Mouse (Mus musculus) forebrain, embryonic 10.5 days (tissue): ENCODE measurements at regions not wholly inside any gene's neighbourhood (a gene's known extent, or its start where the extent isn't known, plus 50 kb on each side); places are given as distances from the start of the nearest gene placed in this dataset.

Source experiments
- DNase-seq: peaks from one replicate; pipeline ENCODE4 v3.0.0-alpha.2; 2017; ENCODE audit warnings: low spot score; ENCODE audit errors: extremely low spot score
- H3K27ac ChIP-seq: fragments of 300-500 bp; sonication (generic); 2 replicates; pipeline ENCODE4 v1.5.1; 2016; ENCODE audit warnings: mild to moderate bottlenecking
- H3K27me3 ChIP-seq: fragments of 300-500 bp; sonication (generic); 2 replicates; pipeline ENCODE4 v1.6.1; 2016; ENCODE audit warnings: mild to moderate bottlenecking; ENCODE audit not compliant: poor library complexity, severe bottlenecking
- H3K36me3 ChIP-seq: fragments of 300-500 bp; sonication (generic); replicated peaks from 2 replicates; pipeline ENCODE4 v1.6.1; 2016; ENCODE audit warnings: mild to moderate bottlenecking, moderate library complexity
- H3K4me1 ChIP-seq: fragments of 300-500 bp; sonication (generic); 2 replicates; pipeline ENCODE4 v1.6.1; 2016
- H3K4me3 ChIP-seq: fragments of 300-500 bp; sonication (generic); 2 replicates; pipeline ENCODE4 v1.5.1; 2016; ENCODE audit warnings: mild to moderate bottlenecking, moderate library complexity
- H3K9me3 ChIP-seq: fragments of 300-500 bp; sonication (generic); 2 replicates; pipeline ENCODE4 v1.6.1; 2016; ENCODE audit warnings: mild to moderate bottlenecking, moderate library complexity
- WGBS: fragments of 180-500 bp; shearing (Covaris S2); methylation state at CpG from one replicate; pipeline ENCODE4 v1.1.7; 2016; 5-methylcytosine and 5-hydroxymethylcytosine counted together

DNA sequence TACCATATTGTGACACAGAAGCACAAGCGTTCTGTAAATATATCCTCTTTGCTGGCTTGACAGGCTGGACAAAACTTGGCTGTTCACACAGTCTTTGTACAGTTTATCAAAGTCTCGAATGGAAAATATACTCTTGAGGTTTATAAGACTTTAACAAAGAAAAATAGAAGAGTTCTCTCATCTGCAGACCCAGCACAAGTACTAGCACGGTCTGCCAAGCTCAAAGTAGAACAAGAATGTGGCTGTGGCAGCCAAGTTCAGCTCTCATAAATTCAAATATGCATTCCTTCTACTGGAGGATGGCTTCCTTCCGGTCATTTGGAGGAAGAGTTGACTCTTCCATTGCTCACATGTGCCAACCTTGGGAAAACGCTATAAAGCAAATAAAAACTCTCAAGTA lies 151.2 kb upstream of the Pik3r1 start:
- no peak overlapping the region for H3K27ac ChIP-seq
- H3K9me3 ChIP-seq, result no peaks in the 10 kb centered on the region
- no peaks in the 10 kb centered on the region for H3K27me3 ChIP-seq
- peaks cover 5% of the 10 kb centered on the region for H3K4me1 ChIP-seq
- H3K36me3 ChIP-seq, result no peaks in the 10 kb centered on the region
- WGBS, result 91% methylated on average over 5 of the region's 5 CpGs
- H3K4me3 ChIP-seq, result no peak overlapping the region
- DNase-seq, result no peak

DNA sequence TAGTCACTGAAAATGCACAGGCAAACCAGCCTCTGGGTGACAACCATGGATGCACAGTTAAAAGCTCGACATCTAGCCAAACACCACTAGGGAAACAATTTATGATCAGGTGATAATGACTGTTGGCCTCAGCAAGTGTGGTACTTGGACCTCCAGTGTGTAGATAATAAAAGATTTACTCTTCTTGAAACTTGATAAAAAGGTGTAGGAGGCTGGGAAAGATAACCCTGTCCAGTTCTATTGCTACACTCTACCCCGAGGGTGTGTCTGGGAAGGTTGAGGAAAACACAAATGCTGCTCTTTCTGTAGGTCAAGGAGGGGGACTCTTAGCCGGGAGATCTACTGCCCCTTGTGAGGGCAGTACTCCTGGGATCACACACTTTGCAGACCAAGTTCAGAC lies 152.4 kb upstream of the Pik3r1 start:
- no peak for DNase-seq
- no peaks in the 10 kb centered on the region for H3K27me3 ChIP-seq
- no peak overlapping the region for H3K27ac ChIP-seq
- no peaks in the 10 kb centered on the region for H3K9me3 ChIP-seq
- H3K4me3 ChIP-seq, result no peak overlapping the region
- H3K4me1 ChIP-seq, result peaks cover 5% of the 10 kb centered on the region
- WGBS, result 84% methylated on average over 3 of the region's 3 CpGs
- H3K36me3 ChIP-seq, result no peaks in the 10 kb centered on the region

- H3K4me3 ChIP-seq, result no peak overlapping the region
- 93% methylated on average over 2 of the region's 2 CpGs for WGBS
- no peaks in the 10 kb centered on the region for H3K36me3 ChIP-seq
- no peak for DNase-seq
- no peaks in the 10 kb centered on the region for H3K9me3 ChIP-seq
- no peaks in the 10 kb centered on the region for H3K27me3 ChIP-seq
- H3K4me1 ChIP-seq, result no peaks in the 10 kb centered on the region
- no peak overlapping the region for H3K27ac ChIP-seq
Measured at GRCm38 (mm10) chr13:101924637-101925036, 156.6 kb upstream of the Pik3r1 start.

GRCm38 (mm10) chr13:101931264-101931663 lies 163.2 kb upstream of the Pik3r1 start:
- 91% methylated on average over 4 of the region's 4 CpGs for WGBS

GRCm38 (mm10) chr13:101931882-101932281 lies 163.9 kb upstream of the Pik3r1 start:
- 66% methylated on average over 1 of the region's 1 CpGs for WGBS
- no peak overlapping the region for H3K27ac ChIP-seq
- H3K4me3 ChIP-seq, result no peak overlapping the region
- H3K36me3 ChIP-seq, result no peaks in the 10 kb centered on the region
- 0 out of 2 replicates have a peak, but pooled peaks cover 3% of the 10 kb centered on the region for H3K4me1 ChIP-seq
- DNase-seq, result no peak
- H3K9me3 ChIP-seq, result no peaks in the 10 kb centered on the region
- H3K27me3 ChIP-seq, result no peaks in the 10 kb centered on the region

More at GRCm38 (mm10) chr13:101931264-101931663, 163.2 kb upstream of the Pik3r1 start:
- no peak for DNase-seq
- no peaks in the 10 kb centered on the region for H3K27me3 ChIP-seq
- H3K36me3 ChIP-seq, result no peaks in the 10 kb centered on the region
- 0 out of 2 replicates have a peak, but pooled peaks cover 3% of the 10 kb centered on the region for H3K4me1 ChIP-seq
- no peaks in the 10 kb centered on the region for H3K9me3 ChIP-seq
- H3K4me3 ChIP-seq, result no peak overlapping the region
- no peak overlapping the region for H3K27ac ChIP-seq

GRCm38 (mm10) chr13:101935843-101936242 lies 167.8 kb upstream of the Pik3r1 start:
- Histone ChIP-seq H3K9me3 (peaks cover 3% of the 10 kb centered on the region; the same call in 1 of the 2 replicates), H3K27me3 (no peaks in the 10 kb centered on the region), H3K4me1 (0 out of 2 replicates have a peak, but pooled peaks cover 3% of the 10 kb centered on the region), H3K4me3 (no peak overlapping the region), H3K36me3 (no peaks in the 10 kb centered on the region), H3K27ac (no peak overlapping the region)
- no peak for DNase-seq
- WGBS, result 54% methylated on average over 4 of the region's 4 CpGs

DNA sequence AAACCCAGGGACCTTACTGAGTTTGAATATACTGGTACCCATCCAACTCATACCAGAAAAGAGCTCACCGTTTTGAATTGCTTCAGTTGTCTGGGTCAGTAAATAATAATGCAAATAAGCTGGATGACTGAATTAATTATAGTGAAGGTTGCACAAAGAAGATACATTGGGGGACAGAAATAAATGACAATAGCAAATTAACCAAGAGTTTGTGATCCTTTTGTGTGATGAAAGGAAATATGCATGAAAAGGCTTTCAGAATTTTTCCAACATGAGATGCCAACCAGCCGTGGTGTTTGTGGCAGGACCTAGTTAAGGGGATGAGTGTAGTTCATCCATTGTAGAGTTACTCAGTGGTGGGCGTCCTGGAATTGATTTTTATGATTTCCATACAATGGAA lies 186.5 kb upstream of the Pik3r1 start:
- H3K27ac ChIP-seq, result no peak overlapping the region
- H3K36me3 ChIP-seq, result no peaks in the 10 kb centered on the region
- H3K27me3 ChIP-seq, result no peaks in the 10 kb centered on the region
- H3K4me1 ChIP-seq, result no peaks in the 10 kb centered on the region
- no peaks in the 10 kb centered on the region for H3K9me3 ChIP-seq
- no peak overlapping the region for H3K4me3 ChIP-seq
- 81% methylated on average over 3 of the region's 3 CpGs for WGBS
- no peak for DNase-seq

DNA sequence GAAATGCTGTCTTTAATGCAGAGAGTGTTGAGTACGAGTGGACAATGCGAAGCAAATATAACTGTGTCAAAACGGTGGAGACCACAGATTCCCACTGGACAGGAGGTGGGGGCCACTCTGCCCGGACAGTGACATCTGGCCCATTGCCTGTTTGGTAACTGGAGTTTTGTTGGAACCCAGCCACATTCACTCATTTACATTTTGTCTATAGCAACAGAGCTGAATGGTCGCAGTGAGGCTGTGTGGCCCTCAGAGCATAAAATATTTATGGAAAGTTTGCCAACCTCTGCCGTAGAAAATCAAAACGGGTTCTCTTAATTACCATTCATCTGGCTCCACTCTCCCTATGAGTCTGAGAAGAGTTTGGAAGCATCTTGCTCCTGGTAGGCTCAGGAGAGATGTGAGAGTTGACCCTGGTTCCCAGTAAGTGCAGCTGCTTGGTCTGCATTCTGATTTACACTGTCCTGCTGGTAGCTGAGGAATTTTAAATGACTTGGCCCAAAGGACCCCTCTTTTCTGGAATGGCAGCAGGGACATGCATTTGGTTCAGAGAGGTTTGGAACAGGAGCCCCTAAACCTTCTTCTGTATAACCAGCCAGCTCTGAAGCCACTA lies 187.9 kb upstream of the Pik3r1 start:
- Histone ChIP-seq H3K9me3 (no peaks in the 10 kb centered on the region), H3K27ac (no peak overlapping the region), H3K27me3 (no peaks in the 10 kb centered on the region), H3K4me1 (no peaks in the 10 kb centered on the region), H3K36me3 (no peaks in the 10 kb centered on the region), H3K4me3 (no peak overlapping the region)
- no peak for DNase-seq
- WGBS, result 91% methylated on average over 7 of the region's 7 CpGs

DNA sequence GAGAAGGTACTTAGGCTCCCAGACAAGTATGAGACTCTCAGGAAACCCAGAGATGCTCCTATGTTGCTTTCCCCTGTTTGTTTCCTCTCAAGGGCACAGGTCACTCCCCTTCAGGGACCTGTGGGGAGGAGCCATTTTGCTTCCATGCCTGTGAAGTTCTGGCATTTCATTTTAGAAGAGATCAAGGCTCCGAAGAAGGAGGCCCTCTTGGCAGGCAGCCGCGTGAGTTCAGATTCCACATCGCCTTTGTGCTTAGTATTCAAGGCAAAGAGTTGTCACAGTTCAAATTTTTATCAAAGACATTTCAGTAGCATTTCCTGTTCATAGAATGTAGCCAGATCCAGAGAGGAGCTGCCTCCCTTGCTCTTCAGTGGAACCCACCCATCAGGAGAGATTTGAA lies 189.8 kb upstream of the Pik3r1 start:
- no peaks in the 10 kb centered on the region for H3K36me3 ChIP-seq
- WGBS, result 91% methylated on average over 4 of the region's 4 CpGs
- DNase-seq, result no peak
- H3K9me3 ChIP-seq, result no peaks in the 10 kb centered on the region
- no peak overlapping the region for H3K4me3 ChIP-seq
- H3K27me3 ChIP-seq, result no peaks in the 10 kb centered on the region
- no peaks in the 10 kb centered on the region for H3K4me1 ChIP-seq
- H3K27ac ChIP-seq, result no peak overlapping the region

GRCm38 (mm10) chr13:101965537-101965936 lies 197.5 kb upstream of the Pik3r1 start:
- WGBS, result 84% methylated on average over 7 of the region's 7 CpGs
- H3K4me3 ChIP-seq, result no peak overlapping the region
- no peaks in the 10 kb centered on the region for H3K36me3 ChIP-seq
- no peaks in the 10 kb centered on the region for H3K4me1 ChIP-seq
- H3K27ac ChIP-seq, result no peak overlapping the region
- H3K27me3 ChIP-seq, result no peaks in the 10 kb centered on the region
- no peak for DNase-seq
- H3K9me3 ChIP-seq, result no peaks in the 10 kb centered on the region

- no peaks in the 10 kb centered on the region for H3K4me1 ChIP-seq
- H3K27ac ChIP-seq, result no peak overlapping the region
- WGBS, result 96% methylated on average over 8 of the region's 8 CpGs
- H3K27me3 ChIP-seq, result no peaks in the 10 kb centered on the region
- H3K36me3 ChIP-seq, result no peaks in the 10 kb centered on the region
- no peaks in the 10 kb centered on the region for H3K9me3 ChIP-seq
- DNase-seq, result no peak
- no peak overlapping the region for H3K4me3 ChIP-seq
Measured at GRCm38 (mm10) chr13:101966799-101967397, 198.9 kb upstream of the Pik3r1 start.

DNA sequence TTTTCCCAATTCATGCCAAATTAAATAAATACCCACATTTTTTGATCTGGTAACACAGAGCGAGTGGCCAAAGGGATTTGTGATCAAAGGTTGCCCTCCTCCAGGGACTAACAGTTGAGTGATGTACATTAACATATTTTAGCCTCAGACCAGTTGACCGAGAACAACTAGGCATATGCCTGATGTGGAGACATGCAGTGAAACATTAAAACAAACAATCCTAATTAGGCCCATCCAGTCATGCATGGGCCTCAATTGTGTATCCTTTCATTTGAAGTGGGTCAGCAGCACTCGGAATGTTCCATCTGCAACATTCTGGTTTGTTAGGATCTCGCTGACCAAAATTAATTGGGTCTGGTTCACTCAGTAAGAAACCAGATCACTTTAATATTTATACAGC lies 199.4 kb upstream of the Pik3r1 start:
- WGBS, result 76% methylated on average over 4 of the region's 4 CpGs
- H3K36me3 ChIP-seq, result no peaks in the 10 kb centered on the region
- H3K9me3 ChIP-seq, result no peaks in the 10 kb centered on the region
- no peak overlapping the region for H3K4me3 ChIP-seq
- no peak for DNase-seq
- H3K27ac ChIP-seq, result no peak overlapping the region
- H3K4me1 ChIP-seq, result no peaks in the 10 kb centered on the region
- H3K27me3 ChIP-seq, result no peaks in the 10 kb centered on the region

- H3K36me3 ChIP-seq, result no peaks in the 10 kb centered on the region
- H3K9me3 ChIP-seq, result no peaks in the 10 kb centered on the region
- WGBS, result 94% methylated on average over 4 of the region's 4 CpGs
- H3K4me3 ChIP-seq, result no peak overlapping the region
- no peak overlapping the region for H3K27ac ChIP-seq
- H3K4me1 ChIP-seq, result no peaks in the 10 kb centered on the region
- H3K27me3 ChIP-seq, result no peaks in the 10 kb centered on the region
- no peak for DNase-seq
Measured at GRCm38 (mm10) chr13:101976766-101977165, 208.7 kb upstream of the Pik3r1 start.
